Mouse (Mus musculus) liver, embryonic 11.5 days (tissue): ENCODE data around the gene Rbm17. TPM values are rescaled to one million over a fixed set of nuclear protein-coding genes. Genes with fewer than 3 reads are reported as not detected.

Experiments used
- ATAC-seq: fragments of 200-750 bp; cut with Nextera tagmentation; replicated peaks from 2 replicates; pipeline ENCODE4 v1.8.0; 2017; ENCODE audit warnings: moderate number of reproducible peaks, mild to moderate bottlenecking, moderate TSS enrichment, moderate library complexity; ENCODE audit not compliant: low FRiP score
- DNase-seq: peaks from one replicate; pipeline ENCODE4 v3.0.0-alpha.2; 2017; ENCODE audit warnings: low spot score
- H3K27ac ChIP-seq: fragments of 300-500 bp; sonication (generic); 2 replicates; pipeline ENCODE4 v1.5.1; 2014; ENCODE audit warnings: mild to moderate bottlenecking, low read depth, low read length, control low read depth
- H3K27me3 ChIP-seq: fragments of 300-500 bp; sonication (generic); replicated peaks from 2 replicates; pipeline ENCODE4 v1.6.1; 2014; ENCODE audit warnings: low read length, mixed read lengths; ENCODE audit not compliant: control insufficient read depth, insufficient read depth
- H3K36me3 ChIP-seq: fragments of 300-500 bp; sonication (generic); 2 replicates; pipeline ENCODE4 v1.6.1; 2014; ENCODE audit warnings: mild to moderate bottlenecking, low read length, moderate library complexity, mixed read lengths; ENCODE audit not compliant: control insufficient read depth, insufficient read depth
- H3K4me1 ChIP-seq: fragments of 300-500 bp; sonication (generic); replicated peaks from 2 replicates; pipeline ENCODE4 v1.6.1; 2014; ENCODE audit warnings: low read length, mixed read lengths; ENCODE audit not compliant: control insufficient read depth, insufficient read depth
- H3K4me2 ChIP-seq: fragments of 300-500 bp; sonication (generic); 2 replicates; pipeline ENCODE4 v1.6.1; 2014; ENCODE audit warnings: mild to moderate bottlenecking, control low read depth, moderate library complexity
- H3K4me3 ChIP-seq: fragments of 300-500 bp; sonication (generic); 2 replicates; pipeline ENCODE4 v1.5.1; 2014; ENCODE audit warnings: low read depth, low read length, control low read depth
- H3K9ac ChIP-seq: fragments of 300-500 bp; sonication (generic); 2 replicates; pipeline ENCODE4 v1.6.1; 2014; ENCODE audit warnings: low read depth, low read length, control low read depth
- H3K9me3 ChIP-seq: fragments of 300-500 bp; sonication (generic); 2 replicates; pipeline ENCODE4 v1.6.1; 2016; ENCODE audit warnings: low read length, inconsistent platforms, mixed read lengths; ENCODE audit not compliant: control insufficient read depth
- WGBS: fragments of 180-500 bp; shearing (Covaris S2); extraction: QIAGEN DNeasy Blood & Tissue Kit; methylation state at CpG from one replicate; pipeline ENCODE4 v1.1.7; 2014; 5-methylcytosine and 5-hydroxymethylcytosine counted together
- polyA plus RNA-seq: library from polyadenylated mRNA; unstranded; fragments of >200 nt; fragmentation: Nextera tagmentation; extraction: Ambion mirVana; gene quantifications from 2 replicates; pipeline ENCODE4 v1.2.1, GENCODE M21; 2014

Gene Rbm17
- polyA plus RNA-seq, 1 experiment from 2014 or later: 176 TPM

- no peak overlapping the region for H3K9ac ChIP-seq
- WGBS: 94% methylated on average over 1 of the region's 1 CpGs
- H3K9me3 ChIP-seq: no peaks in the 10 kb centered on the region
- no peaks in the 10 kb centered on the region for H3K4me1 ChIP-seq
- no peak overlapping the region for H3K27ac ChIP-seq
- no peaks in the 10 kb centered on the region for H3K36me3 ChIP-seq
- H3K4me2 ChIP-seq: no peak overlapping the region
- no peak for DNase-seq
- no peak for ATAC-seq
- H3K4me3 ChIP-seq: no peak overlapping the region
- H3K27me3 ChIP-seq: no peaks in the 10 kb centered on the region
Measured at GRCm38 (mm10) chr2:11573684-11574083, 30.3 kb downstream of the Rbm17 start.

DNA sequence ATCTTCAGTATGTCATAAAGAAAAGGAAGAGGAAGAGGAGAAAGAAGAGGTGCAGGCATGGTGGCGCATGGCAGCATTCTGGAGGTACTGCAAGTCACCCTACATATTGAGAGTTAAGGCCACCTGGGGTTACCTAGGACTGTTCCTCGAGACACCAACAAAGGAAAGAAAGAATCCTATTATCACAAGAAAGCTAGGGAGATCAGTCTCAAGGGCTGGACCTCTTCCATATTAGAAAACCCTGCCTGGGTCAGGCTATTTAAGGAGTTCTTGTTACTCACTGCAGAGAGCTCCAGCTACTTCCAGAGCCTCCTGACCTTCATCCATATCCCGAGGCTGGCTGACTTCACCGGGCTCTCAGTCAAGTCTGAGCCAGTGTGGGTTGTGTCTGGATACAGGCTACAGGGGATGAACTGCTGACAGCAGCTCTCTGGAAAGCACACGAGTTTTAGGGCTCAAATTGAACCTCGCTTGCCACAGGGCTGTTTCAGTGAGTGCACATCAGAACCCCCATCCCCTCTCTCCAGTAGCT, 32.9 kb downstream of the Rbm17 start:
- Histone ChIP-seq H3K9me3 (no peaks in the 10 kb centered on the region), H3K27me3 (no peaks in the 10 kb centered on the region), H3K4me1 (no peaks in the 10 kb centered on the region; the same call in 1 of the 2 replicates), H3K4me2 (no peak overlapping the region), H3K4me3 (no peak overlapping the region), H3K27ac (no peak overlapping the region), H3K9ac (no peak overlapping the region), H3K36me3 (no peaks in the 10 kb centered on the region)
- WGBS: 62% methylated on average over 6 of the region's 6 CpGs
- ATAC-seq: no peak
- DNase-seq: no peak

GRCm38 (mm10) chr2:11568471-11568870, 35.5 kb downstream of the Rbm17 start:
- no peaks in the 10 kb centered on the region; the same call in 1 of the 2 replicates for H3K4me1 ChIP-seq
- H3K9me3 ChIP-seq: no peaks in the 10 kb centered on the region
- H3K27me3 ChIP-seq: no peaks in the 10 kb centered on the region
- H3K4me2 ChIP-seq: no peak overlapping the region
- no peak overlapping the region for H3K9ac ChIP-seq
- H3K27ac ChIP-seq: no peak overlapping the region
- DNase-seq (no peak), ATAC-seq (no peak)
- H3K4me3 ChIP-seq: no peak overlapping the region
- H3K36me3 ChIP-seq: no peaks in the 10 kb centered on the region
- WGBS: 86% methylated on average over 7 of the region's 7 CpGs

- Histone ChIP-seq H3K9me3 (no peaks in the 10 kb centered on the region), H3K27me3 (no peaks in the 10 kb centered on the region), H3K4me1 (no peaks in the 10 kb centered on the region; the same call in 1 of the 2 replicates), H3K27ac (no peak overlapping the region), H3K36me3 (no peaks in the 10 kb centered on the region), H3K4me3 (no peak overlapping the region), H3K9ac (no peak overlapping the region), H3K4me2 (no peak overlapping the region)
- WGBS: 53% methylated on average over 4 of the region's 4 CpGs
- ATAC-seq (no peak), DNase-seq (no peak)
Measured at GRCm38 (mm10) chr2:11567781-11568362, 36.1 kb downstream of the Rbm17 start.

- no peak overlapping the region for H3K4me2 ChIP-seq
- H3K27me3 ChIP-seq: no peaks in the 10 kb centered on the region
- 79% methylated on average over 3 of the region's 3 CpGs for WGBS
- no peak overlapping the region for H3K9ac ChIP-seq
- no peaks in the 10 kb centered on the region for H3K9me3 ChIP-seq
- no peaks in the 10 kb centered on the region for H3K36me3 ChIP-seq
- no peaks in the 10 kb centered on the region; the same call in 1 of the 2 replicates for H3K4me1 ChIP-seq
- H3K4me3 ChIP-seq: no peak overlapping the region
- no peak overlapping the region for H3K27ac ChIP-seq
- ATAC-seq (no peak), DNase-seq (no peak)
Measured at GRCm38 (mm10) chr2:11566898-11567297, 37.1 kb downstream of the Rbm17 start.

DNA sequence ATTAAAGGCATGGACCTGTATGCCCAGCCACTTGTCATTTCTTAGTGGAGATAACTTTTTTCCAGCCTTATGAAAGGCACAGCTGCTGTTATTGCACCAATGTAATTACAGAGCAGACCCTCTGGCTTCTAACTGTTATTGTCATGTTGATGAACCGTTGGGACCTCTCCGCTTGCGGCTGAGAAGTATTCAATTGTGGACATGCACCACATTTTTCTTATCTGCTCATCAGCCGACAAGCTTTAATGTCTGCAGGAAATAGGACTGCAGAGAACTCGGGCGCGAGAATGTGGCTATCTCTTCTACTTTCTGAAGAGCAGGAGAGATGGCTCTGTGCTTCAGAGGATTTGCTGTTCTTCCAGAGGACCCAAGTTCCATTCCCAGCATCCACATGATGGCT, 37.7 kb downstream of the Rbm17 start:
- no peak overlapping the region for H3K4me2 ChIP-seq
- H3K27me3 ChIP-seq: no peaks in the 10 kb centered on the region
- 33% methylated on average over 7 of the region's 7 CpGs for WGBS
- ATAC-seq (no peak), DNase-seq (no peak)
- no peaks in the 10 kb centered on the region; the same call in 1 of the 2 replicates for H3K4me1 ChIP-seq
- no peak overlapping the region for H3K27ac ChIP-seq
- no peak overlapping the region for H3K4me3 ChIP-seq
- no peaks in the 10 kb centered on the region for H3K36me3 ChIP-seq
- H3K9me3 ChIP-seq: no peaks in the 10 kb centered on the region
- no peak overlapping the region for H3K9ac ChIP-seq

DNA sequence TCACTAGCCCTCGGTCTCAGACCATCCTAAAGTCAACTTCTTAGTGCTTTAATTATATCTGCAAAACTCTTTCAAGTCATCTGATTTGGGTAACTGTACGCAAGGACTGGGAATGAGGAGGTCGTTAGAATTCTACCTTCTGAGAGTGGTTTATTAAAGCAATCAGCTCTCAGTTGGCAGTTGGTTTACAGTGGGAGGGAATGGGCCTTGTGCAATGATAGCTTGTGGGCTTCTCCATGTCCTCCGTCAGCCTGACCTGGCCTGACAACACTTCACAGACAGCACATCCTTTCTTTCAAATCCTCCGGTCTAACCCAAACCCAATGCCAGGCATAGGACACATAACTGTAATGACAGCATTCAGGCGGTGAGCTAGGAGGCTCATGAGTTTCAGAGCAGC, 39.2 kb downstream of the Rbm17 start:
- WGBS: 79% methylated on average over 6 of the region's 6 CpGs
- H3K4me1 ChIP-seq: no peaks in the 10 kb centered on the region; the same call in 1 of the 2 replicates
- H3K27ac ChIP-seq: no peak overlapping the region
- H3K36me3 ChIP-seq: no peaks in the 10 kb centered on the region
- no peak overlapping the region for H3K4me3 ChIP-seq
- H3K4me2 ChIP-seq: no peak overlapping the region
- no peaks in the 10 kb centered on the region for H3K27me3 ChIP-seq
- H3K9ac ChIP-seq: no peak overlapping the region
- no peak for DNase-seq
- H3K9me3 ChIP-seq: no peaks in the 10 kb centered on the region
- ATAC-seq: no peak

DNA sequence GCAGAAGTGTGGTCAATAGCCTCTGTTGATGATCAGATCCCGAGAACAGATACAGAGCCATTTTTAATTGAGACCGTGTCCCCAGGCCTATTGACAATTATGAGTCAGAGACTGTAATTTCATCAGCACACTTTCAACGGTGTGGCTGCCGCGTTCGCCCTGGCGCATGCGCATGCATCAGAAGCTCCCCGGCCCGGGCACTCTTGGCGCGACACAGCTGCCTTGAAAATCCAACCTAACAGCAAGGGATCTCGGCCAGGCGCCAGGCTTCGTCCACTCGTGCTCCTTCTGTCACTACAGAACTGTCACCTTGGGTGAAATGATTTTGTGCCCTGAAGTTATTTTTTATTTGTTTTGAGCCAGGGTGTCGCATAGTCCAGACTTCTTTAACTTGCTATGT, 40.7 kb downstream of the Rbm17 start:
- DNase-seq: no peak
- 91% methylated on average over 17 of the region's 17 CpGs for WGBS
- no peak overlapping the region for H3K4me2 ChIP-seq

DNA sequence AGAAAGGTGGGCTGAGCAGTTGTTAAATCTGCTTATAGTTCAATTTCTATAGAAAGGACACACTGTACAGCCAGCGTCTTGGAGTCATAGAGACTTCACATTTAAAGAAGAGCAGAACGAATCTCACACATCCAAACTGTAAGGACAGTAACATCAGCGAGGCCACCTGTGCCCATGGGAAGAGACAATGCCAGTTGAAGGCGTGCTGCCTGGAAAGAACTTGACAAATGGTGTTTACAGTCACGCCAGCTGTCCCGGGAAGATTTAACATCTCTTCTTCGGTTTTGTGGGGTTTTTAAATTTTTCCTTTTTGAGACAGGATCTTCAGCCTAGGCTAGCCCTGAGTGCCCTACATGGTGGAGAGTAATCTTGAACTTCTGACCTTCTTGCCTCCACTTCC, 45.3 kb downstream of the Rbm17 start:
- Histone ChIP-seq H3K9ac (no peak overlapping the region), H3K4me1 (no peaks in the 10 kb centered on the region), H3K36me3 (no peaks in the 10 kb centered on the region), H3K27ac (no peak overlapping the region), H3K9me3 (no peaks in the 10 kb centered on the region), H3K4me2 (no peak overlapping the region), H3K4me3 (no peak overlapping the region), H3K27me3 (0 out of 2 replicates have a peak, but pooled peaks cover 6% of the 10 kb centered on the region)
- DNase-seq (no peak), ATAC-seq (no peak)
- WGBS: 86% methylated on average over 7 of the region's 7 CpGs

More for the DNA sequence above, 40.7 kb downstream of the Rbm17 start:
- Histone ChIP-seq H3K4me1 (no peaks in the 10 kb centered on the region; the same call in 1 of the 2 replicates), H3K27me3 (no peaks in the 10 kb centered on the region), H3K27ac (no peak overlapping the region), H3K9me3 (no peaks in the 10 kb centered on the region), H3K36me3 (no peaks in the 10 kb centered on the region), H3K9ac (no peak overlapping the region), H3K4me3 (no peak overlapping the region)
- no peak for ATAC-seq
